ENCODE assay signal across 23 mouse cellular contexts in the genomic region with DNA sequence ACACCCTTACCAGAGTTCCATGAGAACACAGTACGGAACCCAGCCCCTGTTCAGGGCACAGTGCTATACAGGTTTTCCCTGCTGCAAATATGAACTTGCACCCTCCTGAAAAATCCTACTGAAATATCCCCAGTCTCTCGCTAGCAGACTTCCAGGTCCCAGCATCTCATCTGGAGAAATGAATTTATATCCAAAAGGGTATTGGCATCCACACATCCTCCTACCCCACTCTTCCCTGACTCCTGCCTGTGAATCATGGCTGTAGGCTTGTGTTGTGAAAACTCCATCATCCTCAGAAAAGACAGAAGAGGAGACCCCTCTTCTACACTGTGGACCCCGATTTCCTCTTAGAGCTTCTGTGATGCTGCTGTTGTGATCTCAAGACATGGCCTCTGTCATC. TPM values are rescaled to one million over a fixed set of nuclear protein-coding genes. Genes with fewer than 3 reads are reported as not detected.
DNase-seq lines count a peak whose midpoint lies in the region; ATAC-seq and TF ChIP-seq lines count a peak whose summit lies in the region.
"Had no signal": no experiment of that assay in that cellular context is flagged by ENCODE, and none has a peak within 500 bp of the region (broad histone marks: within the 10 kb centered on the region; RNA-seq: fewer than 3 reads in every experiment).

No protein-coding gene starts in this region.

- intact Hi-C loops in heart, postnatal 36 days (cut with DNase I): no loop called here
- intact Hi-C loops in left cerebral cortex, adult 2 months (cut with DNase I): loop anchor here (10.0 kb wide), 1 partner anchor 344 kb away; no protein-coding TSS in a partner anchor

- 89% methylated on average over 3 of the region's 3 CpGs for WGBS in embryonic facial prominence, embryonic 13.5 days
- WGBS in embryonic facial prominence, embryonic 10.5 days: 94% methylated on average over 3 of the region's 3 CpGs
- WGBS in heart, embryonic 13.5 days: 81% methylated on average over 3 of the region's 3 CpGs

- no peaks in the 10 kb centered on the region for H3K36me3 ChIP-seq in embryonic facial prominence, embryonic 13.5 days
- H3K36me3 ChIP-seq in embryonic facial prominence, embryonic 10.5 days (replicated peaks): no peaks in the 10 kb centered on the region
- H3K36me3 ChIP-seq in heart, embryonic 13.5 days: no peaks in the 10 kb centered on the region
- H3K36me3 ChIP-seq: forebrain, embryonic 10.5 days; hindbrain, embryonic 12.5 days; hindbrain, embryonic 15.5 days had no signal

- H3K27me3 ChIP-seq in embryonic facial prominence, embryonic 13.5 days: no peaks in the 10 kb centered on the region
- no peaks in the 10 kb centered on the region for H3K27me3 ChIP-seq in embryonic facial prominence, embryonic 10.5 days (replicated peaks; ENCODE audit: low read depth, poor library complexity, severe bottlenecking)
- H3K27me3 ChIP-seq in heart, embryonic 13.5 days (replicated peaks): no peaks in the 10 kb centered on the region
- H3K27me3 ChIP-seq: forebrain, embryonic 13.5 days; hindbrain, embryonic 12.5 days; hindbrain, embryonic 15.5 days had no signal

- no peak for TF ChIP-seq CTCF in left cerebral cortex, adult 2 months (IDR thresholded peaks at IDR 0.05)

- no peak overlapping the region for H3K9ac ChIP-seq in embryonic facial prominence, embryonic 13.5 days
- no peak overlapping the region for H3K9ac ChIP-seq in heart, embryonic 13.5 days
- H3K9ac ChIP-seq: hindbrain, embryonic 12.5 days; hindbrain, embryonic 15.5 days had no signal

- no peak for DNase-seq in embryonic facial prominence, embryonic 10.5 days (ENCODE audit: low spot score)
- no peak for DNase-seq in heart, postnatal 36 days
- no peak for DNase-seq in left cerebral cortex, adult 2 months (ENCODE audit: extremely low spot score in 1 of 2, low spot score in 2 of 2)
- no peak for DNase-seq in left cerebral cortex, adult 9 months (ENCODE audit: low spot score in 2 of 2)
- DNase-seq: adrenal gland, adult 8-10 months; adrenal gland, postnatal 25 days; cerebellum, adult 18-20 months; cerebellum, adult 9-11 months; cerebellum, postnatal 25 days; gastrocnemius, postnatal 25 days; heart, adult 18-20 months; heart, postnatal 10 days; kidney, adult 2 months had no signal

- H3K4me1 ChIP-seq in embryonic facial prominence, embryonic 13.5 days: peaks cover 14% of the 10 kb centered on the region
- H3K4me1 ChIP-seq in embryonic facial prominence, embryonic 10.5 days: peaks cover 10% of the 10 kb centered on the region
- H3K4me1 ChIP-seq in heart, embryonic 13.5 days: peaks cover 28% of the 10 kb centered on the region
- H3K4me1 ChIP-seq: forebrain, embryonic 13.5 days had no signal

- 0 out of 2 replicates have a peak overlapping the region, but pooled peaks have one; percentile 16 for H3K27ac ChIP-seq in embryonic facial prominence, embryonic 13.5 days
- no peak overlapping the region for H3K27ac ChIP-seq in embryonic facial prominence, embryonic 10.5 days (replicated peaks)
- no peak overlapping the region for H3K27ac ChIP-seq in heart, embryonic 13.5 days (replicated peaks)
- H3K27ac ChIP-seq in left cerebral cortex, adult 2 months: 0 out of 2 replicates have a peak overlapping the region, but pooled peaks have one; percentile 28
- H3K27ac ChIP-seq: forebrain, embryonic 10.5 days; forebrain, embryonic 13.5 days; hindbrain, embryonic 12.5 days; hindbrain, embryonic 15.5 days had no signal

- H3K4me3 ChIP-seq in embryonic facial prominence, embryonic 13.5 days: no peak overlapping the region
- no peak overlapping the region for H3K4me3 ChIP-seq in embryonic facial prominence, embryonic 10.5 days
- H3K4me3 ChIP-seq in heart, embryonic 13.5 days: no peak overlapping the region
- H3K4me3 ChIP-seq in left cerebral cortex, adult 2 months: no peak overlapping the region
- H3K4me3 ChIP-seq: forebrain, embryonic 10.5 days; forebrain, embryonic 13.5 days; hindbrain, embryonic 12.5 days; hindbrain, embryonic 15.5 days had no signal

- ATAC-seq in embryonic facial prominence, embryonic 13.5 days (ENCODE audit: insufficient number of reproducible peaks, insufficient read depth, low FRiP score, low TSS enrichment, low read depth): no peak
- no peak for ATAC-seq in heart, embryonic 13.5 days (ENCODE audit: extremely low read depth, insufficient number of reproducible peaks, low FRiP score, low TSS enrichment)
- ATAC-seq: activated CD4-positive, CD25-positive, alpha-beta regulatory T cell, adult 4 months; forebrain, embryonic 13.5 days; forebrain, embryonic 16.5 days; intestine, postnatal 0 days had no signal

- no peaks in the 10 kb centered on the region for H3K9me3 ChIP-seq in embryonic facial prominence, embryonic 13.5 days
- no peaks in the 10 kb centered on the region for H3K9me3 ChIP-seq in embryonic facial prominence, embryonic 10.5 days
- no peaks in the 10 kb centered on the region for H3K9me3 ChIP-seq in heart, embryonic 13.5 days
- H3K9me3 ChIP-seq: forebrain, embryonic 10.5 days; forebrain, embryonic 13.5 days; hindbrain, embryonic 12.5 days; hindbrain, embryonic 15.5 days had no signal

- no peak overlapping the region for H3K4me2 ChIP-seq in embryonic facial prominence, embryonic 13.5 days
- H3K4me2 ChIP-seq in heart, embryonic 13.5 days: peak overlapping the region; percentile 36
- H3K4me2 ChIP-seq: forebrain, embryonic 13.5 days; heart, embryonic 11.5 days; hindbrain, embryonic 12.5 days; hindbrain, embryonic 15.5 days had no signal

RNA-seq across cellular contexts. Expression of a gene that starts 7.9 kb away (rescaled TPM):
- 113 and 122 TPM in 2 replicates for polyA plus RNA-seq in embryonic facial prominence, embryonic 13.5 days (2015; fragmentation: Nextera tagmentation; extraction: Ambion mirVana)
- 130 and 131 TPM in 2 replicates for polyA plus RNA-seq in embryonic facial prominence, embryonic 10.5 days (2016; fragmentation: Nextera tagmentation; extraction: Ambion mirVana)
- polyA plus RNA-seq in heart, embryonic 13.5 days (2015; fragmentation: Nextera tagmentation; extraction: Ambion mirVana): 95.2 and 103 TPM in 2 replicates
- total RNA-seq in heart, postnatal 36 days (2021): 10 to 100 TPM; 84.4 to 94.2 TPM
- total RNA-seq in left cerebral cortex, adult 2 months (2021): 100 to 1,000 TPM; 746 to 823 TPM

RNA-seq across cellular contexts. Expression of a gene that starts 37.7 kb away (rescaled TPM):
- polyA plus RNA-seq in embryonic facial prominence, embryonic 13.5 days (2015; fragmentation: Nextera tagmentation; extraction: Ambion mirVana): 57.1 and 66.0 TPM in 2 replicates
- polyA plus RNA-seq in embryonic facial prominence, embryonic 10.5 days (2016; fragmentation: Nextera tagmentation; extraction: Ambion mirVana): 56.2 and 56.4 TPM in 2 replicates
- 41.0 and 45.5 TPM in 2 replicates for polyA plus RNA-seq in heart, embryonic 13.5 days (2015; fragmentation: Nextera tagmentation; extraction: Ambion mirVana)
- 10 to 100 TPM; 38.4 to 40.6 TPM for total RNA-seq in heart, postnatal 36 days (2021)
- total RNA-seq in left cerebral cortex, adult 2 months (2021): 10 to 100 TPM; 36.2 to 38.8 TPM

RNA-seq across cellular contexts. Expression of a gene that starts 37.7 kb away (rescaled TPM):
- 64.5 and 67.3 TPM in 2 replicates for polyA plus RNA-seq in embryonic facial prominence, embryonic 13.5 days (2015; fragmentation: Nextera tagmentation; extraction: Ambion mirVana)
- 50.2 and 58.0 TPM in 2 replicates for polyA plus RNA-seq in embryonic facial prominence, embryonic 10.5 days (2016; fragmentation: Nextera tagmentation; extraction: Ambion mirVana)
- polyA plus RNA-seq in heart, embryonic 13.5 days (2015; fragmentation: Nextera tagmentation; extraction: Ambion mirVana): 35.4 and 41.6 TPM in 2 replicates
- 10 to 100 TPM; 19.5 to 20.4 TPM for total RNA-seq in heart, postnatal 36 days (2021)
- 10 to 100 TPM; 60.9 to 61.8 TPM for total RNA-seq in left cerebral cortex, adult 2 months (2021)

Comparison
In these comparisons a context has a peak if more than half of its experiments do, and no peak if none do; other contexts are left out.
1. H3K27ac ChIP-seq: peak in embryonic facial prominence, embryonic 13.5 days (single experiment) and left cerebral cortex, adult 2 months (single experiment); none in embryonic facial prominence, embryonic 10.5 days (single experiment) and heart, embryonic 13.5 days (single experiment).